Mouse (Mus musculus): ENCODE measurements around the gene Rrp36. TPM values are rescaled to one million over a fixed set of nuclear protein-coding genes. Genes with fewer than 3 reads are reported as not detected.

Gene Rrp36
- total RNA-seq, 4 experiments from 2014 or later: 8.7 to 10.7 (median 9.2) TPM

- DNase-seq (ENCODE audit: low spot score in 2 of 2): no peak
Observed at GRCm38 (mm10) chr17:46685913-46686312, 11.8 kb upstream of the Rrp36 start.

- DNase-seq (ENCODE audit: low spot score in 2 of 2): no peak
Observed at GRCm38 (mm10) chr17:46682654-46683389, 8.7 kb upstream of the Rrp36 start.

GRCm38 (mm10) chr17:46681466-46682118 lies 7.4 kb upstream of the Rrp36 start:
- DNase-seq (ENCODE audit: low spot score in 2 of 2): no peak

GRCm38 (mm10) chr17:46680760-46681373 lies 6.7 kb upstream of the Rrp36 start, which contains the start of gene Klhdc3:
Gene Klhdc3 (minus strand): TSS chr17:46680914.
- DNase-seq (ENCODE audit: low spot score in 2 of 2): peak; percentile 94 to 97

GRCm38 (mm10) chr17:46679843-46680759 lies 5.9 kb upstream of the Rrp36 start:
- DNase-seq (ENCODE audit: low spot score in 2 of 2): peak in 1 of 2 experiments; percentile 29

GRCm38 (mm10) chr17:46678911-46679310 lies 4.8 kb upstream of the Rrp36 start:
- DNase-seq (ENCODE audit: low spot score in 2 of 2): peak; percentile 47 to 60

- DNase-seq (ENCODE audit: low spot score in 2 of 2): peak; percentile 57 to 74
Observed at GRCm38 (mm10) chr17:46678416-46678815, 4.3 kb upstream of the Rrp36 start, which contains the start of gene Mea1. Gene Mea1 (plus strand): TSS chr17:46678793.

GRCm38 (mm10) chr17:46674530-46675283 lies 555 bp upstream of the Rrp36 start:
- DNase-seq (ENCODE audit: low spot score in 2 of 2): no peak

GRCm38 (mm10) chr17:46669911-46670310 lies 4.2 kb downstream of the Rrp36 start:
- DNase-seq (ENCODE audit: low spot score in 2 of 2): no peak

GRCm38 (mm10) chr17:46667712-46668111 lies 6.4 kb downstream of the Rrp36 start:
- DNase-seq (ENCODE audit: low spot score in 2 of 2): no peak

GRCm38 (mm10) chr17:46662730-46663129 lies 11.4 kb downstream of the Rrp36 start:
- DNase-seq (ENCODE audit: low spot score in 2 of 2): peak in 1 of 2 experiments; percentile 65

GRCm38 (mm10) chr17:46661981-46662380 lies 12.2 kb downstream of the Rrp36 start:
- no peak for DNase-seq (ENCODE audit: low spot score in 2 of 2)

GRCm38 (mm10) chr17:46661351-46661750 lies 12.8 kb downstream of the Rrp36 start:
- DNase-seq (ENCODE audit: low spot score in 2 of 2): no peak

GRCm38 (mm10) chr17:46656054-46656453 lies 18.1 kb downstream of the Rrp36 start:
- DNase-seq (ENCODE audit: low spot score in 2 of 2): no peak

GRCm38 (mm10) chr17:46651755-46652547 lies 22.2 kb downstream of the Rrp36 start:
- DNase-seq (ENCODE audit: low spot score in 2 of 2): no peak

GRCm38 (mm10) chr17:46651292-46651691 lies 22.9 kb downstream of the Rrp36 start:
- DNase-seq (ENCODE audit: low spot score in 2 of 2): no peak

- peak; percentile 79 to 86 for DNase-seq (ENCODE audit: low spot score in 2 of 2)
Observed at GRCm38 (mm10) chr17:46650232-46651031, 23.7 kb downstream of the Rrp36 start, which contains the start of gene Cul7. Gene Cul7 (plus strand): TSS chr17:46650337.

GRCm38 (mm10) chr17:46649811-46650210 lies 24.3 kb downstream of the Rrp36 start:
- no peak for DNase-seq (ENCODE audit: low spot score in 2 of 2)

GRCm38 (mm10) chr17:46648436-46648835 lies 25.7 kb downstream of the Rrp36 start:
- no peak for DNase-seq (ENCODE audit: low spot score in 2 of 2)
